Mouse (Mus musculus) hindbrain, postnatal 0 days (tissue): ENCODE measurements around the gene Sod3. TPM values are rescaled to one million over a fixed set of nuclear protein-coding genes. Genes with fewer than 3 reads are reported as not detected.

Experiments
- ATAC-seq: fragments of 200-750 bp; cut with Nextera tagmentation; 2 replicates; pipeline ENCODE4 v1.8.0; 2017; ENCODE audit warnings: mild to moderate bottlenecking, moderate TSS enrichment, moderate library complexity
- DNase-seq: peaks from one replicate; pipeline ENCODE4 v3.0.0-alpha.2; 2015; ENCODE audit warnings: low spot score
- H3K27ac ChIP-seq: fragments of 300-500 bp; sonication (generic); 2 replicates; pipeline ENCODE4 v1.5.1; 2014; ENCODE audit warnings: mild to moderate bottlenecking
- H3K27me3 ChIP-seq: fragments of 300-500 bp; sonication (generic); 2 replicates; pipeline ENCODE4 v1.6.1; 2014; ENCODE audit warnings: low read length, mixed read lengths; ENCODE audit not compliant: insufficient read depth
- H3K36me3 ChIP-seq: fragments of 300-500 bp; sonication (generic); 2 replicates; pipeline ENCODE4 v1.6.1; 2014; ENCODE audit warnings: low read length, mixed read lengths; ENCODE audit not compliant: insufficient read depth
- H3K4me1 ChIP-seq: fragments of 300-500 bp; sonication (generic); 2 replicates; pipeline ENCODE4 v1.6.1; 2014; ENCODE audit warnings: antibody characterized with exemption, low read length, mixed read lengths; ENCODE audit not compliant: insufficient read depth
- H3K4me2 ChIP-seq: fragments of 300-500 bp; sonication (generic); 2 replicates; pipeline ENCODE4 v1.6.1; 2014; ENCODE audit warnings: low read depth, mild to moderate bottlenecking, low read length, moderate library complexity, mixed read lengths
- H3K4me3 ChIP-seq: fragments of 300-500 bp; sonication (generic); 2 replicates; pipeline ENCODE4 v1.5.1; 2014; ENCODE audit warnings: low read length
- H3K9ac ChIP-seq: fragments of 300-500 bp; sonication (generic); replicated peaks from 2 replicates; pipeline ENCODE4 v1.6.1; 2014; ENCODE audit warnings: mild to moderate bottlenecking, low read length, moderate library complexity, mixed read lengths
- H3K9me3 ChIP-seq: fragments of 300-500 bp; sonication (generic); 2 replicates; pipeline ENCODE4 v1.6.1; 2016; ENCODE audit warnings: low read length, mixed read lengths
- CTCF ChIP-seq: IDR thresholded peaks from 2 replicates; pipeline ENCODE4 v1.5.1; 2016; ENCODE audit warnings: antibody characterized with exemption, control low read depth, low read depth
- WGBS: fragments of 180-500 bp; shearing (Covaris S2); extraction: QIAGEN DNeasy Blood & Tissue Kit; methylation state at CpG from one replicate; pipeline ENCODE4 v1.1.7; 2014; 5-methylcytosine and 5-hydroxymethylcytosine counted together
- polyA plus RNA-seq: library from polyadenylated mRNA; unstranded; fragments of >200 nt; fragmentation: Nextera tagmentation; extraction: Ambion mirVana; gene quantifications from 2 replicates; pipeline ENCODE4 v1.2.1, GENCODE M21; 2015
- total RNA-seq: library from RNA; depleted of rRNA; stranded (reverse); fragments of >200 nt; gene quantifications from 2 replicates; pipeline ENCODE4 v1.2.3, GENCODE M21; 2014; rRNA removed

Gene Sod3
- total and polyA plus RNA-seq, 2 experiments from 2014 or later = 3.6 to 6.5 TPM

DNA sequence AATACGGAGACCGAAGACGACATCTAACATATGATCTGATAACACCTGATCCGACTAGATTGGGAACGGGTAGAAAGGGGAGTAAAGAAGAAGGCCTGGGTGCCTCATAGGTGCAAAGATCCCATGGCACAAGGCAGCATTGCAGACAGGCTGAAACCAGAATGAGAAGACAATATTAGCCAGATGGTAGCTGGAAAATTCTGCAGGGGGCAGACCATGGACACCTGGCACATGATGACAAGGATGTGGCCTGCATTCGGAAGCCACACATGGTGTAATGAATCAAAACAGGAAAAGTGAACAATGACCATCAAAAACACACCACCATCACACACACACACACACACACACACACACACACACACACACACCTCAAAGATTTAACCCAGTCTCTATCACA lies 52.3 kb downstream of the Sod3 start:
- Histone ChIP-seq H3K4me3 (no peak overlapping the region), H3K4me2 (no peak overlapping the region), H3K9ac (no peak overlapping the region), H3K36me3 (no peaks in the 10 kb centered on the region), H3K4me1 (no peaks in the 10 kb centered on the region), H3K27me3 (no peaks in the 10 kb centered on the region), H3K9me3 (no peaks in the 10 kb centered on the region), H3K27ac (no peak overlapping the region)
- WGBS = 81% methylated on average over 6 of the region's 6 CpGs
- DNase-seq (no peak), ATAC-seq (no peak)
- TF ChIP-seq CTCF = no peak

GRCm38 (mm10) chr5:52416485-52416884 lies 52.9 kb downstream of the Sod3 start:
- WGBS = 64% methylated on average over 2 of the region's 2 CpGs
- no peak for DNase-seq
- H3K9me3 ChIP-seq = no peaks in the 10 kb centered on the region
- no peak overlapping the region for H3K9ac ChIP-seq
- no peak for ATAC-seq
- no peak for TF ChIP-seq CTCF
- no peaks in the 10 kb centered on the region for H3K27me3 ChIP-seq
- H3K4me1 ChIP-seq = no peaks in the 10 kb centered on the region
- H3K4me2 ChIP-seq = no peak overlapping the region
- no peaks in the 10 kb centered on the region for H3K36me3 ChIP-seq
- H3K27ac ChIP-seq = no peak overlapping the region
- no peak overlapping the region for H3K4me3 ChIP-seq

Other genes starting within 250 kb of the Sod3 start
- 82.3 and 92.3 TPM in 2 replicates for gene Dhx15, start 173.3 kb upstream of the Sod3 start, total RNA-seq
- 70.6 and 72.7 TPM in 2 replicates for gene Dhx15, start 173.3 kb upstream of the Sod3 start, polyA plus RNA-seq
- gene Ccdc149, start 107.7 kb downstream of the Sod3 start, total RNA-seq = 14.4 and 17.6 TPM in 2 replicates
- gene Ccdc149, start 107.7 kb downstream of the Sod3 start, polyA plus RNA-seq = 14.5 and 15.6 TPM in 2 replicates
- gene Lgi2, start 202.7 kb downstream of the Sod3 start, total RNA-seq = 19.9 and 20.2 TPM in 2 replicates
- gene Lgi2, start 202.7 kb downstream of the Sod3 start, polyA plus RNA-seq = 11.1 and 11.6 TPM in 2 replicates